Comparison of ENCODE assay signal across 9 mouse cellular contexts in genomic region chr2:157431912-157432311, GRCm38 (mm10). TPM values are rescaled to one million over a fixed set of nuclear protein-coding genes. Genes with fewer than 3 reads are reported as not detected.
DNase-seq lines count a peak whose midpoint lies in the region; ATAC-seq and TF ChIP-seq lines count a peak whose summit lies in the region.
"Had no signal": no experiment of that assay in that cellular context is flagged by ENCODE, and none has a peak within 500 bp of the region (broad histone marks: within the 10 kb centered on the region; RNA-seq: fewer than 3 reads in every experiment).

No protein-coding gene starts in this region.

- 76% methylated on average over 5 of the region's 5 CpGs for WGBS in forebrain, postnatal 0 days
- WGBS in limb, embryonic 13.5 days = 80% methylated on average over 5 of the region's 5 CpGs
- WGBS in stomach, embryonic 16.5 days = 53% methylated on average over 5 of the region's 5 CpGs

- no peak for ATAC-seq in megakaryocyte, adult 5-6 weeks (ENCODE audit: poor library complexity, severe bottlenecking)
- no peak for ATAC-seq in forebrain, postnatal 0 days
- ATAC-seq in limb, embryonic 13.5 days (ENCODE audit: low FRiP score, low read depth) = no peak
- no peak; the same call in 1 of the 2 replicates for ATAC-seq in stomach, embryonic 16.5 days (ENCODE audit: insufficient read depth, low FRiP score)

- H3K9ac ChIP-seq in forebrain, postnatal 0 days = 0 out of 2 replicates have a peak overlapping the region, but pooled peaks have one; percentile 22
- peak overlapping the region; percentile 43; the same call in 1 of the 2 replicates for H3K9ac ChIP-seq in limb, embryonic 13.5 days
- H3K9ac ChIP-seq in stomach, embryonic 16.5 days (ENCODE audit: low read length) = peak overlapping the region; percentile 28; the same call in 1 of the 2 replicates

- no peak for DNase-seq in forebrain, postnatal 0 days
- DNase-seq in cerebellum, adult 11 months = no peak
- DNase-seq in left cerebral cortex, adult 11 months (ENCODE audit: low spot score) = no peak
- DNase-seq: kidney, adult 11 months; spleen, adult 18-20 months had no signal

- H3K27me3 ChIP-seq in megakaryocyte, embryonic 14.5 days (replicated peaks) = peaks cover 21% of the 10 kb centered on the region
- no peaks in the 10 kb centered on the region for H3K27me3 ChIP-seq in forebrain, postnatal 0 days (ENCODE audit: insufficient read depth, low read length)
- no peaks in the 10 kb centered on the region for H3K27me3 ChIP-seq in limb, embryonic 13.5 days
- no peaks in the 10 kb centered on the region for H3K27me3 ChIP-seq in stomach, embryonic 16.5 days (ENCODE audit: control insufficient read depth, insufficient read depth, low read length)

- H3K4me3 ChIP-seq in megakaryocyte, embryonic 14.5 days (replicated peaks) = peak overlapping the region; percentile 86
- no peak overlapping the region for H3K4me3 ChIP-seq in forebrain, postnatal 0 days (ENCODE audit: low read depth, low read length)
- no peak overlapping the region for H3K4me3 ChIP-seq in limb, embryonic 13.5 days
- no peak overlapping the region for H3K4me3 ChIP-seq in stomach, embryonic 16.5 days (replicated peaks; ENCODE audit: low read length)

- H3K27ac ChIP-seq in forebrain, postnatal 0 days (ENCODE audit: low read depth, low read length) = peak overlapping the region; percentile 64
- peak overlapping the region; percentile 90; the same call in 1 of the 2 replicates for H3K27ac ChIP-seq in limb, embryonic 13.5 days
- H3K27ac ChIP-seq in stomach, embryonic 16.5 days (ENCODE audit: low read length) = peak overlapping the region; percentile 93

- H3K9me3 ChIP-seq in megakaryocyte, embryonic 14.5 days = no peaks in the 10 kb centered on the region
- no peaks in the 10 kb centered on the region for H3K9me3 ChIP-seq in forebrain, postnatal 0 days (ENCODE audit: low read length)
- H3K9me3 ChIP-seq in limb, embryonic 13.5 days = no peaks in the 10 kb centered on the region
- H3K9me3 ChIP-seq in stomach, embryonic 16.5 days (replicated peaks; ENCODE audit: control insufficient read depth, low read length) = no peaks in the 10 kb centered on the region

- TF ChIP-seq CTCF in forebrain, postnatal 0 days (IDR thresholded peaks at IDR 0.05; ENCODE audit: low read depth) = no peak

- H3K4me1 ChIP-seq in megakaryocyte, embryonic 14.5 days = peaks cover 100% of the 10 kb centered on the region
- H3K4me1 ChIP-seq in forebrain, postnatal 0 days (ENCODE audit: insufficient read depth) = peaks cover 10% of the 10 kb centered on the region
- H3K4me1 ChIP-seq in limb, embryonic 13.5 days = peaks cover 93% of the 10 kb centered on the region
- peaks cover 87% of the 10 kb centered on the region for H3K4me1 ChIP-seq in stomach, embryonic 16.5 days (ENCODE audit: control insufficient read depth, insufficient read depth, low read length)

- no peak overlapping the region for H3K4me2 ChIP-seq in forebrain, postnatal 0 days (ENCODE audit: low read depth)
- H3K4me2 ChIP-seq in limb, embryonic 13.5 days (replicated peaks) = no peak overlapping the region
- no peak overlapping the region for H3K4me2 ChIP-seq in stomach, embryonic 16.5 days (ENCODE audit: low read depth, low read length)

- peaks cover 91% of the 10 kb centered on the region for H3K36me3 ChIP-seq in megakaryocyte, embryonic 14.5 days (replicated peaks; ENCODE audit: low read length)
- H3K36me3 ChIP-seq in forebrain, postnatal 0 days (ENCODE audit: insufficient read depth) = peaks cover 20% of the 10 kb centered on the region; the same call in 1 of the 2 replicates
- peaks cover 63% of the 10 kb centered on the region for H3K36me3 ChIP-seq in limb, embryonic 13.5 days
- no peaks in the 10 kb centered on the region; the same call in 1 of the 2 replicates for H3K36me3 ChIP-seq in stomach, embryonic 16.5 days (ENCODE audit: control insufficient read depth, insufficient read depth, low read length)

RNA-seq across cellular contexts. Expression of gene Src, which starts 13.7 kb away (rescaled TPM):
- polyA plus RNA-seq in megakaryocyte, embryonic 14.5 days (2012; ENCODE audit: insufficient read depth, low replicate concordance) = 186 and 225 TPM in 2 replicates
- 0.11 TPM in 1 of 2 replicates, not detected in the other for total RNA-seq in megakaryocyte, adult 5-6 weeks (2015)
- total RNA-seq in megakaryocyte, adult 5-6 weeks (2017) = 0.26 TPM in 1 of 2 replicates, not detected in the other
- total RNA-seq in forebrain, postnatal 0 days (2014; rRNA removed) = 96.0 and 124 TPM in 2 replicates
- 22.8 and 29.1 TPM in 2 replicates for polyA plus RNA-seq in forebrain, postnatal 0 days (2015; fragmentation: Nextera tagmentation; extraction: Ambion mirVana)
- 20.8 and 22.4 TPM in 2 replicates for polyA plus RNA-seq in limb, embryonic 13.5 days (2015; fragmentation: Nextera tagmentation; extraction: Ambion mirVana)
- 12.1 and 14.7 TPM in 2 replicates for polyA plus RNA-seq in stomach, embryonic 16.5 days (2015; fragmentation: Nextera tagmentation; extraction: Ambion mirVana)
